Mouse (Mus musculus) yolk sac, embryonic 10.5 days (tissue): ENCODE data around the gene Stam.
"Not testable (repeated sequence)": the region's sequence is repeated elsewhere in the genome, so short reads cannot be mapped to it uniquely, and the experiment has no call there.

Experiments
- DNase-seq: peaks from one replicate; pipeline ENCODE4 v3.0.0-alpha.2; 2017; ENCODE audit warnings: low spot score

Stam gene

GRCm38 (mm10) chr2:14192046-14192445 lies 118.1 kb downstream of the Stam start:
- DNase-seq, result no peak

- DNase-seq, result not testable (repeated sequence)
These were observed 124.5 kb downstream of the Stam start for GRCm38 (mm10) chr2:14198325-14198903.
